27 mouse cellular contexts compared by ENCODE assay signal in genomic region chr10:93279062-93279461, GRCm38 (mm10). TPM values are rescaled to one million over a fixed set of nuclear protein-coding genes. Genes with fewer than 3 reads are reported as not detected.
DNase-seq lines count a peak whose midpoint lies in the region; ATAC-seq and TF ChIP-seq lines count a peak whose summit lies in the region.
"Had no signal": no experiment of that assay in that cellular context is flagged by ENCODE, and none has a peak within 500 bp of the region (broad histone marks: within the 10 kb centered on the region; RNA-seq: fewer than 3 reads in every experiment).

No protein-coding gene starts in this region.

- no peaks in the 10 kb centered on the region for H3K9me3 ChIP-seq in heart, embryonic 10.5 days
- no peaks in the 10 kb centered on the region for H3K9me3 ChIP-seq in E14TG2a.4 (ENCODE audit: low read length)
- no peaks in the 10 kb centered on the region for H3K9me3 ChIP-seq in neural tube, embryonic 15.5 days (replicated peaks)
- H3K9me3 ChIP-seq: forebrain, embryonic 10.5 days; forebrain, embryonic 13.5 days; heart, embryonic 12.5 days; hindbrain, embryonic 10.5 days; hindbrain, embryonic 13.5 days; intestine, embryonic 15.5 days had no signal

- DNase-seq in heart, embryonic 10.5 days (ENCODE audit: low spot score): no peak
- DNase-seq in heart, postnatal 4 days: no peak
- DNase-seq in ES-CJ7 (ENCODE audit: low read depth, low spot score): peak; percentile 83
- DNase-seq in ZHBTc4 (ENCODE audit: low read depth, low spot score): peak; percentile 93
- no peak for DNase-seq in left cerebral cortex, adult 11 months (ENCODE audit: low spot score)
- DNase-seq in layer of hippocampus, postnatal 36 days: no peak
- DNase-seq: adrenal gland, postnatal 10 days; adrenal gland, postnatal 36 days; B cell, adult 2 months; cerebellum, adult 11 months; cerebellum, adult 8-10 months; cerebellum, postnatal 14 days; gastrocnemius, adult 2 months; gastrocnemius, postnatal 14 days; heart, adult 11 months; kidney, adult 11 months had no signal

- no peak for ATAC-seq in neural tube, embryonic 15.5 days (ENCODE audit: low FRiP score)
- ATAC-seq: forebrain, embryonic 13.5 days; forebrain, embryonic 16.5 days; hindbrain, embryonic 16.5 days; intestine, embryonic 15.5 days had no signal

- H3K4me1 ChIP-seq in heart, embryonic 10.5 days: peaks cover 65% of the 10 kb centered on the region
- peaks cover 58% of the 10 kb centered on the region for H3K4me1 ChIP-seq in E14TG2a.4 (replicated peaks; ENCODE audit: low read depth, low read length)
- peaks cover 56% of the 10 kb centered on the region for H3K4me1 ChIP-seq in neural tube, embryonic 15.5 days

- no peak for TF ChIP-seq CTCF in E14TG2a.4 (conservative IDR thresholded peaks at IDR 0.05; ENCODE audit: low read length)

- peak overlapping the region; percentile 18; the same call in 1 of the 2 replicates for H3K27ac ChIP-seq in heart, embryonic 10.5 days
- no peak overlapping the region for H3K27ac ChIP-seq in neural tube, embryonic 15.5 days (replicated peaks)
- H3K27ac ChIP-seq: forebrain, embryonic 10.5 days; forebrain, embryonic 13.5 days; hindbrain, embryonic 10.5 days; hindbrain, embryonic 13.5 days; intestine, embryonic 15.5 days had no signal

- H3K9ac ChIP-seq in neural tube, embryonic 15.5 days (replicated peaks): no peak overlapping the region
- H3K9ac ChIP-seq: forebrain, embryonic 13.5 days; heart, embryonic 12.5 days; hindbrain, embryonic 13.5 days; intestine, embryonic 15.5 days had no signal

- no peaks in the 10 kb centered on the region for H3K27me3 ChIP-seq in heart, embryonic 10.5 days (ENCODE audit: insufficient read depth, poor library complexity, severe bottlenecking)
- no peaks in the 10 kb centered on the region for H3K27me3 ChIP-seq in E14TG2a.4 (ENCODE audit: insufficient read depth, low read length)
- H3K27me3 ChIP-seq in neural tube, embryonic 15.5 days (replicated peaks): no peaks in the 10 kb centered on the region
- H3K27me3 ChIP-seq: CH12.LX; heart, embryonic 12.5 days; hindbrain, embryonic 13.5 days; intestine, embryonic 15.5 days had no signal

- peaks cover 40% of the 10 kb centered on the region for H3K36me3 ChIP-seq in heart, embryonic 10.5 days
- H3K36me3 ChIP-seq in E14TG2a.4 (ENCODE audit: insufficient read depth, low read length): 0 out of 2 replicates have a peak, but pooled peaks cover 5% of the 10 kb centered on the region
- H3K36me3 ChIP-seq in neural tube, embryonic 15.5 days: no peaks in the 10 kb centered on the region
- H3K36me3 ChIP-seq: hindbrain, embryonic 13.5 days; intestine, embryonic 15.5 days had no signal

- no peak overlapping the region for H3K4me2 ChIP-seq in neural tube, embryonic 15.5 days
- H3K4me2 ChIP-seq: forebrain, embryonic 13.5 days; heart, embryonic 12.5 days; hindbrain, embryonic 13.5 days; intestine, embryonic 15.5 days had no signal

- 88% methylated on average over 9 of the region's 9 CpGs for WGBS in heart, embryonic 10.5 days
- WGBS in neural tube, embryonic 15.5 days: 91% methylated on average over 9 of the region's 9 CpGs

- H3K4me3 ChIP-seq in heart, embryonic 10.5 days: no peak overlapping the region
- H3K4me3 ChIP-seq in E14TG2a.4 (replicated peaks; ENCODE audit: low read length): peak overlapping the region; percentile 80
- no peak overlapping the region for H3K4me3 ChIP-seq in neural tube, embryonic 15.5 days (replicated peaks)
- H3K4me3 ChIP-seq: forebrain, embryonic 10.5 days; forebrain, embryonic 13.5 days; gastrocnemius, adult 2 months; heart, embryonic 12.5 days; hindbrain, embryonic 10.5 days; hindbrain, embryonic 13.5 days; intestine, embryonic 15.5 days had no signal

RNA-seq across cellular contexts. Expression of gene Elk3, which starts 31.9 kb away (rescaled TPM):
- polyA plus RNA-seq in heart, embryonic 10.5 days (2016; fragmentation: Nextera tagmentation; extraction: Ambion mirVana): 23.6 and 25.9 TPM in 2 replicates
- total RNA-seq in heart, postnatal 4 days (2021): 100 to 1,000 TPM; 102 to 103 TPM
- polyA plus RNA-seq in neural tube, embryonic 15.5 days (2015; fragmentation: Nextera tagmentation; extraction: Ambion mirVana): 8.6 and 10.1 TPM in 2 replicates
- 1 to 10 TPM; 7.4 to 8.9 TPM for total RNA-seq in layer of hippocampus, postnatal 36 days (2021)

Comparison
In these comparisons a context has a peak if more than half of its experiments do, and no peak if none do; other contexts are left out.
1. DNase-seq: peak in ES-CJ7 (single experiment) and ZHBTc4 (single experiment); none in heart, embryonic 10.5 days (single experiment), heart, postnatal 4 days (single experiment), left cerebral cortex, adult 11 months (single experiment) and layer of hippocampus, postnatal 36 days (0 of 2).
2. RNA of gene Elk3, which starts 31.9 kb away (total RNA-seq): 102 to 103 TPM in heart, postnatal 4 days; 7.4 to 8.9 TPM in layer of hippocampus, postnatal 36 days; every median in the first group is over 10 times any median in the second.